In genomic region chr19:37650526-37650925, GRCm38 (mm10) we compare ENCODE assay signal across 18 mouse cellular contexts. TPM values are rescaled to one million over a fixed set of nuclear protein-coding genes. Genes with fewer than 3 reads are reported as not detected.
"Had no signal": no experiment of that assay in that cellular context is flagged by ENCODE, and none has a peak within 500 bp of the region (broad histone marks: within the 10 kb centered on the region; RNA-seq: fewer than 3 reads in every experiment).

No protein-coding gene starts in this region.

- H3K27me3 ChIP-seq: liver, embryonic 15.5 days; megakaryocyte, embryonic 14.5 days; neural tube, embryonic 12.5 days had no signal

- H3K4me3 ChIP-seq: limb, embryonic 10.5 days; liver, embryonic 15.5 days; megakaryocyte, embryonic 14.5 days; midbrain, embryonic 15.5 days; neural tube, embryonic 12.5 days had no signal

- H3K4me2 ChIP-seq: liver, embryonic 11.5 days; liver, embryonic 15.5 days; midbrain, embryonic 11.5 days; midbrain, embryonic 15.5 days; neural tube, embryonic 12.5 days had no signal

- H3K9ac ChIP-seq: liver, embryonic 15.5 days; midbrain, embryonic 15.5 days; neural tube, embryonic 12.5 days had no signal

- H3K4me1 ChIP-seq: limb, embryonic 10.5 days; midbrain, embryonic 15.5 days; neural tube, embryonic 12.5 days had no signal

- H3K27ac ChIP-seq: limb, embryonic 10.5 days; liver, embryonic 15.5 days; macrophage; midbrain, embryonic 15.5 days; neural tube, embryonic 12.5 days had no signal

- ATAC-seq: midbrain, embryonic 15.5 days had no signal

- DNase-seq: kidney, adult 8-10 months; kidney, postnatal 25 days; layer of hippocampus, adult 9-11 months; lung, adult 2 months; lung, postnatal 14 days; right cerebral cortex, postnatal 4 days; spleen, adult 18-20 months; thymus, postnatal 36 days had no signal

- H3K36me3 ChIP-seq: limb, embryonic 10.5 days; midbrain, embryonic 15.5 days; neural tube, embryonic 12.5 days had no signal

- H3K9me3 ChIP-seq: limb, embryonic 10.5 days; liver, embryonic 15.5 days; megakaryocyte, embryonic 14.5 days; midbrain, embryonic 15.5 days; neural tube, embryonic 12.5 days had no signal

RNA-seq across cellular contexts. Expression of gene Cyp26c1, which starts 34.9 kb away (rescaled TPM):
- polyA plus RNA-seq: limb, embryonic 10.5 days; liver, embryonic 15.5 days; macrophage; midbrain, embryonic 11.5 days; midbrain, embryonic 15.5 days; neural tube, embryonic 12.5 days; stomach, embryonic 14.5 days; thymus, postnatal 0 days had no signal

RNA-seq across cellular contexts. Expression of gene Cyp26a1, which starts 47.1 kb away (rescaled TPM):
- polyA plus RNA-seq: macrophage; midbrain, embryonic 15.5 days had no signal
